Mouse (Mus musculus): ENCODE data around the gene Farsa. TPM values are rescaled to one million over a fixed set of nuclear protein-coding genes. Genes with fewer than 3 reads are reported as not detected.

The Farsa gene
- polyA plus RNA-seq, 1 experiment from 2014 or later: 83.1 TPM

Other genes with a start within 250 kb of the Farsa start
- gene Ier2, start 194.1 kb upstream of the Farsa start, polyA plus RNA-seq (2015; fragmentation: Nextera tagmentation; extraction: Ambion mirVana): 84.2 and 85.5 TPM in 2 replicates
- gene Trmt1, start 170.7 kb upstream of the Farsa start, polyA plus RNA-seq (2015; fragmentation: Nextera tagmentation; extraction: Ambion mirVana): 59.9 and 68.3 TPM in 2 replicates
- gene Nacc1, start 169.1 kb upstream of the Farsa start, polyA plus RNA-seq (2015; fragmentation: Nextera tagmentation; extraction: Ambion mirVana): 14.8 and 17.0 TPM in 2 replicates
- gene Lyl1, start 155.5 kb upstream of the Farsa start, polyA plus RNA-seq (2015; fragmentation: Nextera tagmentation; extraction: Ambion mirVana): 5.1 and 5.5 TPM in 2 replicates
- gene G430095P16Rik, start 134.0 kb upstream of the Farsa start, polyA plus RNA-seq (2015; fragmentation: Nextera tagmentation; extraction: Ambion mirVana): 3.1 and 3.7 TPM in 2 replicates
- gene Nfix, start 56.6 kb upstream of the Farsa start, polyA plus RNA-seq (2015; fragmentation: Nextera tagmentation; extraction: Ambion mirVana): 14.2 and 14.8 TPM in 2 replicates
- 4.5 and 5.3 TPM in 2 replicates for gene Dand5, start 34.2 kb upstream of the Farsa start, polyA plus RNA-seq (2015; fragmentation: Nextera tagmentation; extraction: Ambion mirVana)
- 61.7 and 62.6 TPM in 2 replicates for gene Gadd45gip1, start 25.5 kb upstream of the Farsa start, polyA plus RNA-seq (2015; fragmentation: Nextera tagmentation; extraction: Ambion mirVana)
- gene Rad23a, start 16.3 kb upstream of the Farsa start, polyA plus RNA-seq (2015; fragmentation: Nextera tagmentation; extraction: Ambion mirVana): 102 and 106 TPM in 2 replicates
- gene Calr, start 10.1 kb upstream of the Farsa start, polyA plus RNA-seq (2015; fragmentation: Nextera tagmentation; extraction: Ambion mirVana): 1,038 and 1,157 TPM in 2 replicates
- 49.9 and 54.4 TPM in 2 replicates for gene Syce2, start 15.1 kb downstream of the Farsa start, polyA plus RNA-seq (2015; fragmentation: Nextera tagmentation; extraction: Ambion mirVana)
- 42.8 and 49.2 TPM in 2 replicates for gene Gcdh, start 36.9 kb downstream of the Farsa start, polyA plus RNA-seq (2015; fragmentation: Nextera tagmentation; extraction: Ambion mirVana)
- gene Klf1, start 44.9 kb downstream of the Farsa start, polyA plus RNA-seq (2015; fragmentation: Nextera tagmentation; extraction: Ambion mirVana): 6.4 and 7.7 TPM in 2 replicates
- gene Dnase2a, start 51.6 kb downstream of the Farsa start, polyA plus RNA-seq (2015; fragmentation: Nextera tagmentation; extraction: Ambion mirVana): 8.7 and 10.2 TPM in 2 replicates
- gene Mast1, start 80.4 kb downstream of the Farsa start, polyA plus RNA-seq (2015; fragmentation: Nextera tagmentation; extraction: Ambion mirVana): 1.6 TPM in 2 replicates
- gene Rtbdn, start 90.0 kb downstream of the Farsa start, polyA plus RNA-seq (2015; fragmentation: Nextera tagmentation; extraction: Ambion mirVana): 0.31 and 0.51 TPM in 2 replicates
- not detected in 2 replicates for gene Gm49661, start 112.4 kb downstream of the Farsa start, polyA plus RNA-seq (2015; fragmentation: Nextera tagmentation; extraction: Ambion mirVana)
- gene Prdx2, start 112.6 kb downstream of the Farsa start, polyA plus RNA-seq (2015; fragmentation: Nextera tagmentation; extraction: Ambion mirVana): 581 and 615 TPM in 2 replicates
- 116 and 117 TPM in 2 replicates for gene Rnaseh2a, start 112.8 kb downstream of the Farsa start, polyA plus RNA-seq (2015; fragmentation: Nextera tagmentation; extraction: Ambion mirVana)
- 28.4 and 30.7 TPM in 2 replicates for gene Junb, start 121.7 kb downstream of the Farsa start, polyA plus RNA-seq (2015; fragmentation: Nextera tagmentation; extraction: Ambion mirVana)
- gene Hook2, start 133.6 kb downstream of the Farsa start, polyA plus RNA-seq (2015; fragmentation: Nextera tagmentation; extraction: Ambion mirVana): 68.7 and 75.8 TPM in 2 replicates
- 0.14 and 0.76 TPM in 2 replicates for gene Best2, start 157.5 kb downstream of the Farsa start, polyA plus RNA-seq (2015; fragmentation: Nextera tagmentation; extraction: Ambion mirVana)
- gene Asna1, start 168.3 kb downstream of the Farsa start, polyA plus RNA-seq (2015; fragmentation: Nextera tagmentation; extraction: Ambion mirVana): 125 and 130 TPM in 2 replicates
- 110 and 113 TPM in 2 replicates for gene Trir, start 169.8 kb downstream of the Farsa start, polyA plus RNA-seq (2015; fragmentation: Nextera tagmentation; extraction: Ambion mirVana)
- gene Tnpo2, start 179.9 kb downstream of the Farsa start, polyA plus RNA-seq (2015; fragmentation: Nextera tagmentation; extraction: Ambion mirVana): 28.1 and 29.4 TPM in 2 replicates
- gene Fbxw9, start 203.1 kb downstream of the Farsa start, polyA plus RNA-seq (2015; fragmentation: Nextera tagmentation; extraction: Ambion mirVana): 25.2 and 27.4 TPM in 2 replicates
- gene Gm5741, start 211.0 kb downstream of the Farsa start, polyA plus RNA-seq (2015; fragmentation: Nextera tagmentation; extraction: Ambion mirVana): not detected in 2 replicates
- gene Dhps, start 214.8 kb downstream of the Farsa start, polyA plus RNA-seq (2015; fragmentation: Nextera tagmentation; extraction: Ambion mirVana): 56.6 and 57.5 TPM in 2 replicates
- 133 and 151 TPM in 2 replicates for gene Wdr83os, start 223.8 kb downstream of the Farsa start, polyA plus RNA-seq (2015; fragmentation: Nextera tagmentation; extraction: Ambion mirVana)
- 35.7 and 42.9 TPM in 2 replicates for gene Wdr83, start 224.3 kb downstream of the Farsa start, polyA plus RNA-seq (2015; fragmentation: Nextera tagmentation; extraction: Ambion mirVana)
- 55.4 and 55.7 TPM in 2 replicates for gene Man2b1, start 226.3 kb downstream of the Farsa start, polyA plus RNA-seq (2015; fragmentation: Nextera tagmentation; extraction: Ambion mirVana)